Mouse (Mus musculus) CD4-positive helper T cell, adult 2 months (primary cell): ENCODE measurements around the gene 1700015G11Rik.

Experiments
- DNase-seq: peaks from one replicate; pipeline ENCODE4 v3.0.0-alpha.2; 2012; ENCODE audit warnings: low read depth, missing footprints, low spot score

1700015G11Rik gene

GRCm38 (mm10) chr7:52015628-52016027 lies at the start of gene 1700015G11Rik:
1700015G11Rik (minus strand) TSS chr7:52015728.
- no peak for DNase-seq

GRCm38 (mm10) chr7:52056954-52057353 lies 41.4 kb upstream of the 1700015G11Rik start:
- no peak for DNase-seq

- DNase-seq: no peak
These were observed 40.7 kb upstream of the 1700015G11Rik start for GRCm38 (mm10) chr7:52056274-52056673.

- no peak for DNase-seq
These were observed 40.3 kb upstream of the 1700015G11Rik start for GRCm38 (mm10) chr7:52055831-52056230.

- DNase-seq: no peak
These were observed 22.4 kb upstream of the 1700015G11Rik start for GRCm38 (mm10) chr7:52037600-52038582.

GRCm38 (mm10) chr7:52024050-52024626 lies 8.6 kb upstream of the 1700015G11Rik start:
- DNase-seq: no peak

- DNase-seq: no peak
These were observed 6.5 kb upstream of the 1700015G11Rik start for GRCm38 (mm10) chr7:52022039-52022438.

GRCm38 (mm10) chr7:52015180-52015579 lies 348 bp downstream of the 1700015G11Rik start:
- DNase-seq: no peak

- no peak for DNase-seq
These were observed 2.1 kb downstream of the 1700015G11Rik start for GRCm38 (mm10) chr7:52013457-52013856.

- no peak for DNase-seq
These were observed 8.4 kb downstream of the 1700015G11Rik start for GRCm38 (mm10) chr7:52007138-52007537.

GRCm38 (mm10) chr7:52006296-52006630 lies 9.3 kb downstream of the 1700015G11Rik start:
- no peak for DNase-seq

GRCm38 (mm10) chr7:52005511-52006295 lies 9.8 kb downstream of the 1700015G11Rik start, which contains the start of gene Svip:
Svip (minus strand) TSS chr7:52006018.
- DNase-seq: peak; percentile 78

- DNase-seq: no peak
These were observed 24.5 kb downstream of the 1700015G11Rik start for GRCm38 (mm10) chr7:51991020-51991419.

GRCm38 (mm10) chr7:51986909-51987308 lies 28.6 kb downstream of the 1700015G11Rik start:
- no peak for DNase-seq

- DNase-seq: no peak
These were observed 29.8 kb downstream of the 1700015G11Rik start for GRCm38 (mm10) chr7:51985763-51986162.

GRCm38 (mm10) chr7:51982303-51982702 lies 33.2 kb downstream of the 1700015G11Rik start:
- DNase-seq: no peak

GRCm38 (mm10) chr7:51979271-51979670 lies 36.3 kb downstream of the 1700015G11Rik start:
- peak; percentile 16 for DNase-seq

GRCm38 (mm10) chr7:51975181-51975580 lies 40.3 kb downstream of the 1700015G11Rik start:
- no peak for DNase-seq

GRCm38 (mm10) chr7:51973526-51973925 lies 42.0 kb downstream of the 1700015G11Rik start:
- DNase-seq: no peak

- no peak for DNase-seq
These were observed 42.4 kb downstream of the 1700015G11Rik start for GRCm38 (mm10) chr7:51973091-51973490.

GRCm38 (mm10) chr7:51972252-51972855 lies 43.2 kb downstream of the 1700015G11Rik start:
- peak; percentile 15 for DNase-seq
